Mouse (Mus musculus): ENCODE data around the gene Nr1d1. TPM values are rescaled to one million over a fixed set of nuclear protein-coding genes. Genes with fewer than 3 reads are reported as not detected.
A peak's percentile ranks its signal among the peaks of the same experiment; 100 is the strongest.

Nr1d1 gene
- 3.6 and 4.1 TPM in 2 replicates for polyA plus RNA-seq (2012; rRNA removed)

DNA sequence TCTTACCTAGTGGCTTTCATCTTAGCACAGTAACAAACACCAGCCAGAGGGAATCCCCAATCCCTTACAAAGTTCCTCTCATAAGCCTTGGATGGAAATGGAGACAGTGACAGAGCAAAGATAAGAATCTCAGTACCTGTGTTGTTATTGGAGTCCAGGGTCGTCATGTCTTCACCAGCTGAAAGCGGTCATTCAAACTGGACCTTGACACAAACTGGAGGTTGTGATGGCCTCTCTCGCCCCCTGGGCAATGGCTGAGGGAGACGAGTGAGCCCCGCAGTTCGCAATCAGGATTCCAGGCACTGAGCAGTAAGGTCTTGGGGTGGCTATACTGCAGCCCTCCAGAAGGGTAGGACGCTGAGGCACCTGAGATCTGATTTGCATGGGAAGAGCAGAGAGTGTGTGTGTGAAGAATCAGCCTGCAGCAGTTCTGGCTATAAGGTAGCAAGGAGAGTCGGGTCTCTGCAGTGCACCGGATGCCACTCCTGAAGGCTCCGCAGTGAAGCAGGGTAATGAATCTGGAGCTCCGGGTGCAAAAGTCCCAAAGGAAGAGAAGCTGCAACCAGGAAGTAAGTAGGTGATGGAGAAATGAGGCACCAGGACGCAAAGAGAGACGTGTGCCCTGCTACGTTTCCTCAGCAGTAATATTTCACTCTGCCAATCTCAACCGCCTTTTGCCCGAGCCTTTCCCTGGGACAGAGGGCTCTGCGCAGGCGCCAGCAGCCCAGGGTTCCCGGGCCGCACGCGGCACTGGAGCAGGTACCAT, at the start of gene Nr1d1:
Gene Nr1d1, minus strand, starts transcription at position 752 of the 766 bp plus-strand sequence.
- TF ChIP-seq CTCF (IDR thresholded peaks at IDR 0.05; ENCODE audit: borderline replicate concordance, extremely low read depth, insufficient read depth, insufficient read length) (no peak), POLR2A (IDR thresholded peaks at IDR 0.05; ENCODE audit: borderline replicate concordance, extremely low read depth, insufficient read depth, insufficient read length, poor library complexity, severe bottlenecking) (no peak)
- no peak for DNase-seq (ENCODE audit: low read depth)

DNA sequence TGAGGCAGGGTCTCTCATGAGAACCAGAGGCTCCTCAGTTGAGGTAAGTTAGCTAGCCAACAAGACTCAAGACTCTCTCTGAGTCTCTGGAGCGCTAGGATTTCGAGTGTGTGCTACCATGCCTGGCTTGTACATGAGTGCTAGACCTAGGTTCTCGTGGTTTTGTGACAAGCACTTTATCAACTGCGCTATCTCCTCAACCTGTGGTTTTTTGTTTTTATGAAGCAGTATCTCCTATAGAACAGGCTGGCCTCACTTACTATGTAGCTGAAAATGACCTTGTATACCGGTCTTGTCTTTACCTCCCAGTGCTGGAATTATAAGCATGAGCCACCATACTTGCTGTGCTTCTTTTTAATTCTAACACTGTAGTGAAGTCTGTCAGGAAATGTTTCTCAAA, 45.8 kb upstream of the Nr1d1 start:
- no peak for TF ChIP-seq CTCF (IDR thresholded peaks at IDR 0.05; ENCODE audit: borderline replicate concordance, extremely low read depth, insufficient read depth, insufficient read length)
- TF ChIP-seq POLR2A (IDR thresholded peaks at IDR 0.05; ENCODE audit: borderline replicate concordance, extremely low read depth, insufficient read depth, insufficient read length, poor library complexity, severe bottlenecking), result no peak
- no peak for DNase-seq (ENCODE audit: low read depth)

DNA sequence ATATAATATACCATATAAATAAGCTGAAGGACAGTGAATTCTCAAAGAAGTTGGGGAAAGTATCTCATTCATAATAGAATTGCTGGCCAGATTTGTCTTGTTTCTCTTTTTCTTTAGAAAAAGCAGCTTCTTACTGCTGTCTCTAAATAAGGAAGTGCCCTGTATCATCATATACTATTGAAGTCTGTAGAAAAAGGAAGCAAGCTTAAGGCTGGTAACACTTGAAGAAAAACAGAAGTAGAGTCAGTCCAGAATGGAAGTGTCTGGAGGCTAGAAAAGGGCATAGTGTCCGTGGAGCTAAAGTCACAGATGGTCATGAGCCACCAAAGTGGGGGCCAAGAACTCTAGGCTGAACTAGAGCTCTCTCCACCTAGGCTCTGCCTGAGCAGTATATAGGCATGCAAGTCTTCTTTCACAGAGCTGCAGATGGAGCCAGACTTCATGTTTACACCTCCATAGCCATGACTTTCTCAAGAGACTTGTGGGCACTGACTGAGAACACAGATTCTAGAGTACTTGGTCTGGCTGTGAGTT, 41.6 kb upstream of the Nr1d1 start:
- TF ChIP-seq CTCF (IDR thresholded peaks at IDR 0.05; ENCODE audit: borderline replicate concordance, extremely low read depth, insufficient read depth, insufficient read length) (no peak), POLR2A (IDR thresholded peaks at IDR 0.05; ENCODE audit: borderline replicate concordance, extremely low read depth, insufficient read depth, insufficient read length, poor library complexity, severe bottlenecking) (no peak)
- no peak for DNase-seq (ENCODE audit: low read depth)

DNA sequence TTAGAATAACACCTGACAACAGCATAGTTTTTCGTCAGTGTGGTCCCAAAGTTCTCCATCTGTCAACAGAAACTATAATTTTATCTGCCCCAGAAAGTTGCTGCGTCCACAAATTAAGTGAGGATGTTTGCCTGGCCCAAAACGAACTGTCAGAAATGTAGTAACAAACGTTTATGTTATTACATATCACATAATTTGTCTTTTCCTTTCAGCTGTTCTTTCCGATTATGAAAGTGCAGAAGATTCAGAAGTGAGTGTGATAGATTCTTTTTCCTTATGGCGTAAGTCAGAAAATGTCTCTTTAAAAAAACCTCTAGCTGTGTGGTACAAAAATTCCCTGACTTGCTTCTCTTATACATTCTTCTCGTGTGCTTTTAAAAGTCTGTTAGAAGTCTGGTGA, 35.6 kb upstream of the Nr1d1 start:
- DNase-seq (ENCODE audit: low read depth), result no peak
- no peak for TF ChIP-seq CTCF (IDR thresholded peaks at IDR 0.05; ENCODE audit: borderline replicate concordance, extremely low read depth, insufficient read depth, insufficient read length)
- TF ChIP-seq POLR2A (IDR thresholded peaks at IDR 0.05; ENCODE audit: borderline replicate concordance, extremely low read depth, insufficient read depth, insufficient read length, poor library complexity, severe bottlenecking), result no peak

DNA sequence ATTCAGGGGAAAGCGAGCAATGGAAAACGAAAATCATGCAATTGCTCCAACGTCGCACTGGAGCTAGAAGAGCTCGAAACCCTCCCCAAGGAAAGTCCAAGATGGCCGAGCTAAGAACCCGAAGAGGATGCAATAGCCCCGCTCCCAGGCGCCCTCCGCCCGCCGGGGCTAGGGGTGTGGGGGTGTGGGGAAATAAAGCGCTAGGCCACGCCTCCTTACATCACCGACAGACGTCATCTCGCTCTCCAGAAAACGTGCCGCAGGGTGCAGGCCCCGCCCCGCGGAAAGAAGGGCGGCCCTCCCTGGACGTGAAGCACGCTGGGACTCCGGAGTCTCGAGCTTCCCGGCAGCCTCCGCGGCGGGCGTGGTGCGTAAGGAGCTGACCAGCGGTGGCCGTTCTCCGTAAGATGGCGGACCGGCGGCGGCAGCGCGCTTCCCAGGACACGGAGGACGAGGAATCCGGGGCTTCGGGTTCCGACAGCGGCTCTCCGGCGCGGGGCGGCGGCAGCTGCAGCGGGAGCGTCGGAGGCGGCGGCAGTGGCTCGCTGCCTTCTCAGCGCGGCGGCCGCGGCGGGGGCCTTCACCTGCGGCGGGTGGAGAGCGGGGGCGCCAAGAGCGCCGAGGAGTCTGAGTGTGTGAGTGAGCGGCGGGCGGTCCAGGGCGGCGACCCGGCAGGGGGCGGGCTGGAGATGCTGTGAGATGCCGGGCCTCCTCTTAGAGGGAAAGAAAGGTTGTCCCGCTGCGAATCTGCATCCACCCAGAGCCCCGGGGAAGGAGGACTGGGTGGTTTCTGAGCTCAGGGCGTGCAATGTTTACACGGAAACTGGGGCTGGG, 34.5 kb upstream of the Nr1d1 start:
- DNase-seq (ENCODE audit: low read depth), result peak; percentile 100
- no peak; the same call in 1 of the 2 replicates for TF ChIP-seq CTCF (IDR thresholded peaks at IDR 0.05; ENCODE audit: borderline replicate concordance, extremely low read depth, insufficient read depth, insufficient read length)
- peak; percentile 79 for TF ChIP-seq POLR2A (IDR thresholded peaks at IDR 0.05; ENCODE audit: borderline replicate concordance, extremely low read depth, insufficient read depth, insufficient read length, poor library complexity, severe bottlenecking)

DNA sequence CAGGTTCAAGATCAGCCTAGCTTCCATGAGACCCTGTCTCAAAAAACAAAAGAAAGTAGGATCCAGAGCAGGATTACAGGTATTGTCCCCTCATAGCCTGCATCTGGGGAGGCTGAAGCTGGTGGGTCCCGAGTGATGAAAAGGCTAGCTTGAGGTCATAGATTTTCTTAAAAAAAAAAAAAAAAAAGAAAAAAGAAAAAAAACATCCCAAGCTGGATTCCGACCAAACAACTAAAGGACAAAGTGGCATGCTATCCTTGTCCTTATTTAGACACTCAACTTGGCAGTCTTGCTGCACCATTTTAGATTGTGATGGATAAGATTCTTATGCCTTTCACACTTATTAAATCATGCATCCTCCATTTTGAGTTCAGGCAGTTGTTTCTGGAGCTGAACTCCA, 33.3 kb upstream of the Nr1d1 start:
- DNase-seq (ENCODE audit: low read depth), result no peak
- TF ChIP-seq POLR2A (IDR thresholded peaks at IDR 0.05; ENCODE audit: borderline replicate concordance, extremely low read depth, insufficient read depth, insufficient read length, poor library complexity, severe bottlenecking) (no peak), CTCF (IDR thresholded peaks at IDR 0.05; ENCODE audit: borderline replicate concordance, extremely low read depth, insufficient read depth, insufficient read length) (no peak)

DNA sequence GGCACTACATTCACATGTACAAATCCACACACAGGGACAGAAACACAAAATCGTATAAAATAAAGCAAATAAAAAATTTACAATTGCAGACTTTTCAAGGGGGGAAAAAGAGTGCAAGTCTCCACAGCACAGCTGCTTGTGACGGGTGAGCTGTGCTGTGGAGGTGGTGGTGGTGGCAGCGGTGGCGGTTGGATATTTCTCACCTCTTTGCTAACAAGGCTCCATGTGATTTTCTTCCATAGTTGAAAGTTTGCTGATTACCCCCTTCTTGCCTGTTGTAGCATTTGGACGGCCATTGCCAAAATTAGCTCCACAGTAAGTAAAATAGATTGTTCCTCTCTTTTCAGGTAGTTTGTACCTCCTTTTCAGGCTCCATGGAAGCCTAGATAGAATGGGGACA, 29.5 kb upstream of the Nr1d1 start, which contains the start of gene Casc3:
Gene Casc3, plus strand, starts transcription at position 301 of the 400 bp plus-strand sequence.
- TF ChIP-seq POLR2A (IDR thresholded peaks at IDR 0.05; ENCODE audit: borderline replicate concordance, extremely low read depth, insufficient read depth, insufficient read length, poor library complexity, severe bottlenecking) (no peak), CTCF (IDR thresholded peaks at IDR 0.05; ENCODE audit: borderline replicate concordance, extremely low read depth, insufficient read depth, insufficient read length) (no peak)
- no peak for DNase-seq (ENCODE audit: low read depth)

DNA sequence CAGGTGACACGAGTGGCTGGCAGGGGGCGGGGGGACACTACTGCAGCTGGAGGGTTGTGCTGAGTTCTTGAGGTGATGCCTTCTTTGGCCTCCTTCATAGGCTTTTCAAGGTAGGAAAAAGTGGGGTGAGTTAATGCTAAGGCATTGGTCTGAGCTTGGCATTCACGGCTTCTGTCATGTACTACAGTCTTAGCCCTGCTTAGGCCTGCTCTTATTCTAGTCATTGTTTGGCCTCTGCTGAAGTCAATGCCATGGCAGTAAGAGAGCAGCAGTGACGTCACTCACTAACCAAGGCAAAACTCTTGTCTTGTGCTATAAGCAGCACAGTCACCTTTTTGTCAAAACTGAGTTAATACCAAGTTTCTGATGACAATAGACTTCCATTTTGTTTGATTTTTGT, 22.8 kb upstream of the Nr1d1 start:
- peak; percentile 37 for DNase-seq (ENCODE audit: low read depth)
- no peak for TF ChIP-seq CTCF (IDR thresholded peaks at IDR 0.05; ENCODE audit: borderline replicate concordance, extremely low read depth, insufficient read depth, insufficient read length)
- no peak for TF ChIP-seq POLR2A (IDR thresholded peaks at IDR 0.05; ENCODE audit: borderline replicate concordance, extremely low read depth, insufficient read depth, insufficient read length, poor library complexity, severe bottlenecking)

DNA sequence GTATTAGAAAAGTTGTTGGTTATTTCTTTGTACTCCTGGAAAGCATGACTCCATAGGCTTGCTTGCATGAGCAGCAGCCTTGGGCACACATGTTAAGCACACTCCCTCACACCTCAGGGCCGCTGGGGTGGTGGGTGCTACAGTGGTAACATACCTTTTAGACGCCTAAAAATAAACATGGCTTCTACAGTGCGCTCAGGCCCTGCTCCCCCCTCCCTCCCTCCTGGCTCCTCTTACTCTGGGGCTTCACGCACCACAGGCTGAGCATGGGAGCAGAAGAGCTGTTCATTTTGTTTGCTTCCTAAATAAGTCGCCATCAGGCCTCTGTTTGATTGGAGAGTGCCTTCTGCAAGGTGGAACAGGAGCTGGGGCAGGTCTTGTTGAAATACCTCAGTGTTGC, 22.2 kb upstream of the Nr1d1 start:
- DNase-seq (ENCODE audit: low read depth), result no peak
- TF ChIP-seq POLR2A (IDR thresholded peaks at IDR 0.05; ENCODE audit: borderline replicate concordance, extremely low read depth, insufficient read depth, insufficient read length, poor library complexity, severe bottlenecking) (no peak), CTCF (IDR thresholded peaks at IDR 0.05; ENCODE audit: borderline replicate concordance, extremely low read depth, insufficient read depth, insufficient read length) (no peak)

DNA sequence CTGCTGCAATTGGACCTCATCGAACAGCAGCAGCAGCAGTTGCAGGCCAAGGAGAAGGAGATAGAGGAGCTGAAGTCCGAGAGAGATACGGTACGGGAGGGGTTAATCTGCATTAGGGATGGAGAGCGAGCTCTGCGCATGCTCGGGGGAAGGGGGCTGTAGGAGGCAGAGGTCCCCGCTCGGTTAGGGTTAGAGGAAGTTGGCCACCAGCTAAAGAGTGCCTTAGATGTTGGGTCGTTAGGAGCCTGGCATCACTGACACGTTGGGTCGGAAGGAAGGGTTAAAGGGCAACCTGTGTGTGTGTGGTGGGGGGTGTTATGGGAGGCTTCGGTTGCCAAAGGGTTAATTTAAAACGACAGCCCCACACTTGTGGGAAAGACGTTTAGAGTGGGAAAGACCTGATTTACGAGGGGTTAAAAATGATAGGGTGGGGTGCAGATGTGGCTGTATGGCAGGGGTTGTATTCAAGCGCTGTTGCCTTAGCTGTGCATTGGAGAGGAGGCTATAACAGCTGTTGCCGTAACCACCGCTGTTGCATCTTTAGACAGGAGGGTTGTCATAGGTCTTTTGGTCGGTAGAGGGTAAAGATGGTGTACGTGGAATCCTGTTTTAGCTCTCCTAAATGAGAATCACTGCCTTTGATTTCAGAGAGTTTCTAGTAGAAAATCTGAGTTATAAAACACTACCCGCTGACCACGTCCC, 21.5 kb upstream of the Nr1d1 start:
- TF ChIP-seq POLR2A (IDR thresholded peaks at IDR 0.05; ENCODE audit: borderline replicate concordance, extremely low read depth, insufficient read depth, insufficient read length, poor library complexity, severe bottlenecking) (no peak), CTCF (IDR thresholded peaks at IDR 0.05; ENCODE audit: borderline replicate concordance, extremely low read depth, insufficient read depth, insufficient read length) (no peak)

More for the DNA sequence above, 21.5 kb upstream of the Nr1d1 start:
- peak; percentile 94 for DNase-seq (ENCODE audit: low read depth)
